Mouse (Mus musculus) adrenal gland, adult 10 weeks (tissue): ENCODE data around the gene Rxfp4. TPM values are rescaled to one million over a fixed set of nuclear protein-coding genes. Genes with fewer than 3 reads are reported as not detected.

Experiments used
- polyA plus RNA-seq: library from polyadenylated mRNA; stranded (reverse); fragments of 350-450 nt; fragmentation: Illumina TruSeq; extraction: RNeasy Lipid Tissue Mini Kit (QIAGEN cat#74804); gene quantifications from one replicate; pipeline ENCODE4 v1.2.3, GENCODE M21; 2014; ENCODE audit warnings: low read depth, low replicate concordance

The Rxfp4 gene
- not detected for polyA plus RNA-seq

DNA sequence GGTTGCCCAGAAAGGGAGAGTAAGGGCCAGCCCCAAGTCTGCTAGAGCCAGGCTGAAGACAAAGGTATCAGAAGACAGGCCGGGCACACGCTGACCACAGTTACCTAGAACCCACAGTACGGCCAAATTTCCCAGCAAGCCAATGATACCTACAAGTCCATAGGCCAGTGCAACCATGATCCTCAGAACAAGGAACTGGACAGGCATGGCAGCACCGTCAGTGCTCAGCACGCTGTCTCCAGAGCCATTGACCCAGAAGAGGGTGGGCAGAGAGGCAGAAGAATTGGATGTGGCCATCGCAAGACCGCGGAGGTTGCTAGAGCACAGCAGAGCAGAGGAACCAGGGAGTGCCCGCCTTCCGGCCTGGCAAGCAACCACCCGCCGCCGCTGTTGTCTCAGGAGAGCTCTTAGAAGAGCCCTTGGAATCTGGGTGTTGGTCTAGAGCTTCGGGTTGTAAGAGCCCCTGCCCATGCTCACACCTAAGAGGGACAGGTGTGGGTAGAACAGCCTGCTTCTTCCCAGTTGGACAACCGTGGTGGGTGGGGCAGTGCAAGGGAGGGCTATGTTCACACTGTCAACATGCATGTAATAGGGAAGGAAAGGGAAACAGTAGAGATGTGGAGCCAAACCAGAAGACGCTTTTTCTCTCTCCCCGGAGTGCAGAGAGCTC is at the start of gene Rxfp4:
TSS of gene Rxfp4 (minus strand) at position 297 of the 670 bp plus-strand sequence.

DNA sequence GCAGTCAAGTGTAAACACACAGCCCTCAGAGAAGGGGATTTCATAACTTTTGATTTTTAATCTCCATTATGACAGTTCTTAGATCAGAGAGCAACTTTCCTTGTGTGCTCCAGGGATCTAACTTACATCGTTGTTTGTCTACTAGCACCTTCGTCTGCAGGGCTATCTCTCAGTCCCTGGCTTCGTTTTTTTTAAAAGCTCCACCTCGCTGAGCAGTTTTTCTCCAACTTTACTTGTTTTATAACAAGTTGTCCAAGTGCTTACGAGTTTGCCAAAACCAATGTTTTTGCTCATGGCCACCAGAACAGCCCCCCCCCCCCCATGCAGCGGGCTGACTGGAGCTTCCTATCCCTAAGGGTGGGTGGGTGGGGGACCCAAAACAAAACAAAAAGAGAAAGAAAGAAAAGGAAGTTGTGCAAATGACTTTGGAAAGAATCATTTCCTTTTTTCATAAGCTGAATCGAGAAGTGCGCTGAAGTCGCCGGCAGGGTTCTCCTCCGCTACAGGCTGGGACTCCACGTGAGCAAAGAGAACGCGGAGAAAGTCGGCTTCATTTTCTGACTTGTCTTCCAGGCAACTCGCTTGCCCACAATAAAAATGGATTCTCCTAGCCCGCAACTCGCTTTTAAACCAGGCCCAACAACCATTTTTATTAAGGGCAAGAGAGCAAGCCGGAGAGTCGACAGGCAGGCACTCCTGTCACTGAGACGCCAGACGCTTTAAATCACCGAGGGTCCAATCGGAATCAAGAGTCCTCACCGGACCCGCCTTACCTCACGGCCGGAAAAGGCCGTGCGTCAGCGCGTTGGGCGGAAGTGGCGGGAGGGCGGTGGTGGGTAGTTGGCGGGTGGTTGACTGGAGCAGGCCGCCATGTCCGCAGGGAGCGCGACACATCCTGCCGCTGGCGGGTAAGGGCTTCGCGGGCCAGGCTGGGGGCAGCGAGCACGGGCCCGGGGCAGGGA is 32.3 kb upstream of the Rxfp4 start, which contains the start of gene Khdc4:
TSS of gene Khdc4 (plus strand) at position 824 of the 962 bp plus-strand sequence.

GRCm38 (mm10) chr3:88605666-88606065 is 47.3 kb downstream of the Rxfp4 start, which contains the start of gene Arhgef2:
Gene Arhgef2, plus strand, starts transcription at chr3:88605966.

Other genes starting within 250 kb of the Rxfp4 start
- 3.0 TPM for gene Pmf1, start 242.8 kb downstream of the Rxfp4 start, polyA plus RNA-seq
- gene Slc25a44, start 228.0 kb downstream of the Rxfp4 start, polyA plus RNA-seq = 21.4 TPM
- gene Sema4a, start 192.0 kb downstream of the Rxfp4 start, polyA plus RNA-seq = 2.4 TPM
- 4.2 TPM for gene Lmna, start 143.2 kb downstream of the Rxfp4 start, polyA plus RNA-seq
- 2.4 TPM for gene Mex3a, start 120.7 kb downstream of the Rxfp4 start, polyA plus RNA-seq
- gene Rab25, start 104.8 kb downstream of the Rxfp4 start, polyA plus RNA-seq = not detected
- gene Lamtor2, start 100.1 kb downstream of the Rxfp4 start, polyA plus RNA-seq = 5.0 TPM
- 22.3 TPM for gene Ubqln4, start 99.4 kb downstream of the Rxfp4 start, polyA plus RNA-seq
- 33.1 TPM for gene Ssr2, start 77.3 kb downstream of the Rxfp4 start, polyA plus RNA-seq
- 5.5 TPM for gene Arhgef2, start 47.2 kb downstream of the Rxfp4 start, polyA plus RNA-seq
- 63.7 TPM for gene Khdc4, start 32.7 kb upstream of the Rxfp4 start, polyA plus RNA-seq
- 15.3 TPM for gene Rit1, start 63.7 kb upstream of the Rxfp4 start, polyA plus RNA-seq
- gene Syt11, start 122.0 kb upstream of the Rxfp4 start, polyA plus RNA-seq = 15.7 TPM
- 10.1 TPM for gene Gon4l, start 182.1 kb upstream of the Rxfp4 start, polyA plus RNA-seq